Mouse (Mus musculus): ENCODE data around the gene Pcbd1.

DNA sequence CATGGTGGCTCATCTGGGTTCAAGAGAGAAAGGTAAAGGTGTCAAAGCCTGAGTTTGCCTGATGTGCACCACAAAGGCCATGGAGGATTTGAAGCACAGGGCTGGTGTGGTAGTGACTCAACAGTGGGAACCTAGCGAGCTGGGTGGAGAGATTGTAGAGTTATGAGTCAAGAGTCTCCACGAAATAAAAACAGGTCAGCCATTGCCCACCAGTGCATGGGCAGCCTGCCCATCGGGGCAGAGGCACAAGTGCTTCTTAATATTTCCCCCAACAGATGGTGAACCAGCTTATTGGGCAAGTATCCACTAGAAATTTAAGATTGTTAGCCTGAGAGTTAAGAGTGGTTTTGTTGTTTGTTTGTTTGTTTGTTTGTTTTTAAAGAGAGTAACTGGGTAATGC, 41.8 kb downstream of the Pcbd1 start:
- TF ChIP-seq HCFC1 (IDR thresholded peaks at IDR 0.05; ENCODE audit: borderline replicate concordance, insufficient read depth, low read length) (no peak), CHD2 (IDR thresholded peaks at IDR 0.05; ENCODE audit: low read depth, low read length) (no peak), MAFK (IDR thresholded peaks at IDR 0.05; ENCODE audit: insufficient read depth, low read depth, low read length) (no peak)

All from ES-E14 (cell line).